Mouse (Mus musculus) ES-Bruce4 (cell line): ENCODE measurements at regions not wholly inside any gene's neighbourhood (a gene's known extent, or its start where the extent isn't known, plus 50 kb on each side); places are given as distances from the start of the nearest gene placed in this dataset.
"Not testable (repeated sequence)": the region's sequence is repeated elsewhere in the genome, so short reads cannot be mapped to it uniquely, and the experiment has no call there.

ENCODE experiments used
- H3K27ac ChIP-seq: 2 replicates; pipeline ENCODE4 v1.5.1; 2012; ENCODE audit warnings: low read length, inconsistent platforms; ENCODE audit not compliant: insufficient read depth
- H3K27me3 ChIP-seq: 2 replicates; pipeline ENCODE4 v1.6.1; 2012; ENCODE audit warnings: mild to moderate bottlenecking, low read length, inconsistent platforms; ENCODE audit not compliant: control insufficient read depth, poor library complexity, insufficient read depth, severe bottlenecking
- H3K36me3 ChIP-seq: 2 replicates; pipeline ENCODE4 v1.6.1; 2012; ENCODE audit warnings: inconsistent platforms, mild to moderate bottlenecking, low read length, moderate library complexity; ENCODE audit not compliant: control insufficient read depth, poor library complexity, insufficient read depth, severe bottlenecking
- H3K4me1 ChIP-seq: one replicate; pipeline ENCODE4 v1.8.1; 2011; ENCODE audit warnings: low read length; ENCODE audit not compliant: control insufficient read depth, insufficient read depth
- H3K4me3 ChIP-seq: 2 replicates; pipeline ENCODE4 v1.5.1; 2011; ENCODE audit warnings: low read depth, mild to moderate bottlenecking, low read length
- H3K9ac ChIP-seq: 2 replicates; pipeline ENCODE4 v1.6.1; 2012; ENCODE audit warnings: low read depth, mild to moderate bottlenecking, inconsistent platforms; ENCODE audit not compliant: poor library complexity, severe bottlenecking
- H3K9me3 ChIP-seq: replicated peaks from 2 replicates; pipeline ENCODE4 v1.6.1; 2012; ENCODE audit warnings: mild to moderate bottlenecking, low read length, inconsistent platforms; ENCODE audit not compliant: control insufficient read depth, poor library complexity, insufficient read depth, severe bottlenecking
- CTCF ChIP-seq: IDR thresholded peaks from one replicate; pipeline ENCODE4 v1.8.1; 2011; ENCODE audit warnings: low read depth, low read length
- EP300 ChIP-seq: IDR thresholded peaks from 2 replicates; pipeline ENCODE4 v1.6.1; 2011; ENCODE audit warnings: low read depth, low read length; ENCODE audit not compliant: insufficient read depth
- POLR2A ChIP-seq: IDR thresholded peaks from one replicate; pipeline ENCODE4 v1.8.1; 2011; ENCODE audit warnings: low read length; ENCODE audit not compliant: insufficient read depth

DNA sequence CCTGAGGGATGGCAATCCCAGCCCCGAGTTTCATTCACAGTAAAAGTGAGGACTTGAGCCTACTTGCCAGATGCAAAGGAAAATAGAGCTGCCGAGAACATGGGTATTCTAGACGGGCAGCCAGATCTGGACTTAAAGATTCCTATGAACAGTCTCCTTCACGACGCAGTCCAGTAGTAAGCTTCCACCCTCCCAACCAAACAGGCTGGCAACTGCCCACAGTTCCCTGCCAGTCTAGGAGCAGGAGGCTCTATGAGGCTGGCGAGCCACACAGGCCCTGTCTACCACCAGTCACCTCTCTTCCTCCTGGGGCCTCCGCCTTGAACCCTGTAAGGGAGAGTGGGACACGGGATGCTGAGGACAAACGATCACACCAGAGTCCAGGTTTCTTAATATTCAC lies 153.5 kb upstream of the Snrpn start:
- TF ChIP-seq EP300 (no peak), POLR2A (no peak), CTCF (no peak)
- H3K9ac ChIP-seq: no peak overlapping the region
- no peak overlapping the region for H3K27ac ChIP-seq
- no peaks in the 10 kb centered on the region for H3K9me3 ChIP-seq
- no peaks in the 10 kb centered on the region for H3K27me3 ChIP-seq
- H3K4me1 ChIP-seq: no peaks in the 10 kb centered on the region
- H3K4me3 ChIP-seq: no peak overlapping the region
- no peaks in the 10 kb centered on the region for H3K36me3 ChIP-seq

DNA sequence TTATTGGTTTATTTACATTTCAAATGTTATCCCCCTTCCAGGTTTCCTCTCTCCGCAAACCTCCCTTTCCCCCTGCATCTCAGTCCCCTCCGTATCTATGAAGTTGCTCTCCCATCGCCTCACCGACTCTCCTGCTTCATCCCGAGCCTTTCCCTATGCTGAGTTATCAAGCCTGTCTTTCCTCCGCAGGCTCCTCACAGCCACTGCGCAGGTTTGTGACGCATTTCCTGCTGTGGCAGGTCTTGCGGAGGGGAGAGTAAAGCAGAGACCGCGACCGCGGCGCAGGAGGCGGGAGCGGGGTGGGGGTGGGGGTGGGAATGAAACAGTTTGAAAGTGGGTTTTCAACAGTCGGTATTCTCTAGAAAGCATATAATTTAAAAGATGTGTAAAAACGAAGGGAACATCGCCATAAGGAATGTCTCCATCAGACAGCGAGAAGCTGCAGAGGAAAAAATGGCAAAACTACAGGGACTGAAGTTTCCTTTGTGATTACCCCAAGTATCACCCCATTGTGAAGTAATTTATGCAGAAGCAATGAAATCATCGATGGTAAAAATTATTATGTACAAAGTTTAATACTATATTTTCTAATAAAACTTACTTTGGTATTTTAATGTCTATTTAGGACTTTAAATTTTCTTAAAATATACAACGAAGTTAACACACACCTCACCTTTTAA lies 104.3 kb upstream of the Snrpn start:
- Histone ChIP-seq H3K4me3 (peak overlapping the region; percentile 82), H3K9ac (peak overlapping the region; percentile 52; the same call in 1 of the 2 replicates)
- H3K4me1 ChIP-seq, H3K9me3 ChIP-seq, H3K27me3 ChIP-seq, H3K36me3 ChIP-seq, H3K27ac ChIP-seq: not testable (repeated sequence)

DNA sequence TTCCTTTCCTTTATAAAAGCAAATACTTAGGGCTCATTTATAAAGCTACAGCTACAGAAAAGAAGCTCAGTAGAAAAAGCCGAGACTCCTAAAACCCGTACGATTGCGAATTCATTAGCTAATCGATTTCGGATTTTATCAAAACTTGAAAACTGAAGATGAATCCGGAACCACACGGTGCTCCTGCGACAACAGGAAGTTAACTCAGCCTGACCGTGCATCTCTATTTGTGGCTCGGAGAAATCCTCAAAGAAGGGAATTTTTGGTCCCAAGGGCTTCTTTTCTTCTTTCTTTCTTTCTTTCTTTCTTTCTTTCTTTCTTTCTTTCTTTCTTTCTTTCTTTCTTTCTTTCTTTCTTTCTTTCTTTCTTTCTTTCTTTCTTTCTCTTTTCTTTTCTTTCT lies 103.7 kb upstream of the Snrpn start:
- not testable (repeated sequence) for H3K36me3 ChIP-seq, H3K4me1 ChIP-seq, H3K27ac ChIP-seq, H3K27me3 ChIP-seq, H3K9me3 ChIP-seq, H3K4me3 ChIP-seq
- H3K9ac ChIP-seq: peak overlapping the region; percentile 61

DNA sequence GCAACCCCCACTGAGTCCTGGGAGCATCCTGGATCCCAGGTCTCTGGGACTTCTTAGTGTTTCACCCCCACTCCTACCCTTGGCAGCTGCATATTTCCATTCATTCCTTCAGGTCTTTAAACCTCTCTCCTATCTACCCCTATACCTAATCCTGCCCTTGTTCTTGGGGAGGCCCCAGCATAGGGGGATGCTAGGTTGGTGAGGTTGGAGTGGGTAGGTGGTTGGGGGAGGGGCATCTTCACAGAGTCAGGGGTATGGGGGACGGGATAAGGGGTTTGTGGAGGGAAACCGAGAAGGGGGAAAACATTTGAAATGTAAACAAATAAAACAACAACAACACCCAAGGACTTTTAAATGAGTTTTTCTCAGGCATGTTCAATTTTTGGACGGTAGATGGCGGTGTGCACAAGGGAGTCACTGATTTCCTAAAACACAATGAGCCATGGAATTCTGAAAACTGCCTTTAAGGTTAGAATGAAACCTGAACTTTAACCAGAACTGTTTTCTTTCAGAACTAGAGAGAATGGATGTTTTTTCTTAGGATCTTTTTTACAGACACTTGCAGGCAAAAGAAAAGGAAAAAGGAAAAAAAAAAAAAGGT lies 98.7 kb upstream of the Snrpn start:
- H3K27ac ChIP-seq, H3K4me3 ChIP-seq, H3K27me3 ChIP-seq, H3K36me3 ChIP-seq, H3K4me1 ChIP-seq, H3K9ac ChIP-seq, H3K9me3 ChIP-seq: not testable (repeated sequence)

DNA sequence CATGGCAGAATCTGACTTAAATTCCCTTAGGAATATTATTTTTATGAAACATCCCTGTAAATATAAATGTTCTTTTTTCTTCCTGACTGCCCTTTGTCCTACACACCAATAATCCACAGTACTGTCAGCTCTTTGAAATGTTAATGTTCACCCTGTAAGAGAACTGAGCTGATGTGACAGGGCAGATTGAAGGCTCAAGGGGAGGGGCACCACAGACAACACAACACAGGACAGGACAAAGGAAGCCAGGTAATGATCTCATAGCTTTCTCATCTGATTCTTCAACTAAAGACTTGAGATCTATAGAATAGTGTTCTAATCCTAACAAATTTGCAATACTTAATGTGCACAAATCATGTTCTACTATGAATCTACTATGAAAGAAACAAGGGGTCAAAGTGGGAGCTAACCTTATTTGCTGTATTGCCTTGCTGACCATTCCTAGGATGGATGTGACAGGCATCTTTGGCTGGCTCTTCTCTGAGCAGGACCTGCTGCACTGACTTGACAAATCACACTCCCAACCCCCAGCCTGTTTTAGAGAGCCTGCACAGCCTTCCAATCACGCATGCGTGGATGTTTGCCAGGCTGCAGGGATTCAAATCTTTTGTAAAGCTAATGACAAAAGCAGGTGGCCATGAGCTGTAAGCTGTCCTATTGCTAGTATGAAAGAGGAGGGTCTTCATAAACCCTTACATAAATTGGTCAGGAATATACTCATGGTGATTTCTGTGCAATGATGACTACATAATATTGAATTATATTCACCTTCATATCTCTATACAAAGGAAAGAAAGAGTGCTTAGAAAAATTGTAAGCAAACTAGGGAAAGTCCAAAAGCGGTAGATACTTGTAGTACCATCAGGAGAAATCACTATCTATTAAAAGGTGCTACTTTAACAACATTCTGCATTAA lies 76.6 kb upstream of the Snrpn start:
- H3K4me1 ChIP-seq, H3K4me3 ChIP-seq, H3K27ac ChIP-seq, H3K9me3 ChIP-seq, H3K9ac ChIP-seq, H3K36me3 ChIP-seq, H3K27me3 ChIP-seq: not testable (repeated sequence)
